Mouse (Mus musculus) G1E (cell line): ENCODE data around the gene Slc17a4. TPM values are rescaled to one million over a fixed set of nuclear protein-coding genes. Genes with fewer than 3 reads are reported as not detected.

Experiments
- ATAC-seq: 2 replicates; pipeline ENCODE4 v1.8.0; 2016; ENCODE audit warnings: mild to moderate bottlenecking; ENCODE audit not compliant: insufficient number of reproducible peaks, poor library complexity, low FRiP score, severe bottlenecking; ENCODE audit errors: extremely low read depth
- DNase-seq: peaks from one replicate; pipeline ENCODE4 v3.0.0; 2012; ENCODE audit warnings: low spot score
- H3K27me3 ChIP-seq: 2 replicates; pipeline ENCODE4 v1.6.1; 2012; ENCODE audit warnings: mild to moderate bottlenecking, low read length, inconsistent platforms; ENCODE audit not compliant: insufficient read depth
- H3K36me3 ChIP-seq: replicated peaks from 2 replicates; pipeline ENCODE3; 2012; ENCODE audit warnings: mild to moderate bottlenecking, inconsistent platforms
- H3K4me1 ChIP-seq: 2 replicates; pipeline ENCODE4 v1.6.1; 2012; ENCODE audit warnings: low read depth, low read length, inconsistent platforms, mixed read lengths; ENCODE audit not compliant: insufficient read depth
- H3K4me3 ChIP-seq: 2 replicates; pipeline ENCODE4 v1.5.1; 2012; ENCODE audit warnings: low read depth, mild to moderate bottlenecking, inconsistent platforms, low read length, moderate library complexity, mixed read lengths
- H3K9me3 ChIP-seq: replicated peaks from 2 replicates; pipeline ENCODE4 v1.6.1; 2012; ENCODE audit warnings: inconsistent platforms
- CTCF ChIP-seq: IDR thresholded peaks from 2 replicates; pipeline ENCODE4 v1.5.1; 2012; ENCODE audit warnings: low read depth, low read length, inconsistent platforms, mixed read lengths
- GATA1 ChIP-seq: IDR thresholded peaks from 2 replicates; pipeline ENCODE4 v1.6.1; 2012; ENCODE audit warnings: borderline replicate concordance, low read length, inconsistent platforms, mixed read lengths
- GATA2 ChIP-seq: IDR thresholded peaks from 2 replicates; pipeline ENCODE4 v1.6.1; 2012; ENCODE audit warnings: low read depth, low read length, inconsistent platforms, borderline replicate concordance
- POLR2AphosphoS5 ChIP-seq: IDR thresholded peaks from 2 replicates; pipeline ENCODE4 v1.6.1; 2012; ENCODE audit warnings: low read depth, low read length, inconsistent platforms; ENCODE audit not compliant: insufficient replicate concordance
- TAL1 ChIP-seq: conservative IDR thresholded peaks from 2 replicates; pipeline ENCODE4 v1.6.1; 2012; ENCODE audit warnings: low read depth, low read length, inconsistent platforms, mixed read lengths
- polyA plus RNA-seq: library from polyadenylated mRNA; stranded (reverse); fragments of >175 nt; gene quantifications from 2 replicates; pipeline ENCODE4 v1.2.3, GENCODE M21; 2012
- total RNA-seq, 2 experiments: library from RNA; stranded (forward) in 1 of 2; stranded (reverse) in 1 of 2; fragments of 200-1000 nt in 1 of 2; fragments of >200 nt in 1 of 2; fragmentation: Nextera tagmentation in 1 of 2; gene quantifications; 2 replicates each; pipeline ENCODE4 v1.2.3; 2014 to 2017

Gene Slc17a4
- total and polyA plus RNA-seq, 3 experiments, result 0.27 TPM; not detected in 2

- no peaks in the 10 kb centered on the region for H3K4me1 ChIP-seq
- DNase-seq, result no peak
- no peak overlapping the region for H3K4me3 ChIP-seq
- no peaks in the 10 kb centered on the region for H3K36me3 ChIP-seq
- H3K9me3 ChIP-seq, result no peaks in the 10 kb centered on the region
- peaks cover 2% of the 10 kb centered on the region; the same call in 1 of the 2 replicates for H3K27me3 ChIP-seq
- ATAC-seq, result no peak
- TF ChIP-seq GATA2 (no peak), TAL1 (no peak), POLR2AphosphoS5 (no peak), GATA1 (no peak), CTCF (no peak)
Observed at GRCm38 (mm10) chr13:23879636-23880035, 35.2 kb downstream of the Slc17a4 start.

GRCm38 (mm10) chr13:23879106-23879505, 35.7 kb downstream of the Slc17a4 start:
- H3K4me3 ChIP-seq, result no peak overlapping the region
- no peaks in the 10 kb centered on the region for H3K4me1 ChIP-seq
- ATAC-seq (no peak), DNase-seq (no peak)
- peaks cover 2% of the 10 kb centered on the region; the same call in 1 of the 2 replicates for H3K27me3 ChIP-seq
- H3K9me3 ChIP-seq, result no peaks in the 10 kb centered on the region
- TF ChIP-seq GATA1 (no peak), CTCF (no peak), TAL1 (no peak), POLR2AphosphoS5 (no peak), GATA2 (no peak)
- H3K36me3 ChIP-seq, result no peaks in the 10 kb centered on the region

GRCm38 (mm10) chr13:23873141-23873540, 41.7 kb downstream of the Slc17a4 start:
- Histone ChIP-seq H3K27me3 (peaks cover 4% of the 10 kb centered on the region; the same call in 1 of the 2 replicates), H3K36me3 (no peaks in the 10 kb centered on the region), H3K4me1 (no peaks in the 10 kb centered on the region), H3K9me3 (no peaks in the 10 kb centered on the region), H3K4me3 (no peak overlapping the region)
- ATAC-seq, result no peak
- no peak for DNase-seq
- no peak for TF ChIP-seq TAL1
- no peak for TF ChIP-seq CTCF
- TF ChIP-seq POLR2AphosphoS5, result no peak
- TF ChIP-seq GATA1, result no peak
- no peak for TF ChIP-seq GATA2

- Histone ChIP-seq H3K4me1 (no peaks in the 10 kb centered on the region), H3K9me3 (no peaks in the 10 kb centered on the region), H3K4me3 (no peak overlapping the region), H3K27me3 (peaks cover 2% of the 10 kb centered on the region; the same call in 1 of the 2 replicates), H3K36me3 (no peaks in the 10 kb centered on the region)
- DNase-seq (no peak), ATAC-seq (no peak)
- TF ChIP-seq CTCF (no peak), GATA1 (no peak), GATA2 (no peak), POLR2AphosphoS5 (no peak), TAL1 (no peak)
Observed at GRCm38 (mm10) chr13:23869996-23870395, 44.8 kb downstream of the Slc17a4 start.

GRCm38 (mm10) chr13:23868790-23869533, 45.8 kb downstream of the Slc17a4 start:
- no peaks in the 10 kb centered on the region for H3K36me3 ChIP-seq
- ATAC-seq (no peak), DNase-seq (no peak)
- no peak overlapping the region for H3K4me3 ChIP-seq
- no peak for TF ChIP-seq CTCF
- TF ChIP-seq TAL1, result no peak
- no peak for TF ChIP-seq POLR2AphosphoS5
- no peak for TF ChIP-seq GATA1
- TF ChIP-seq GATA2, result no peak
- peaks cover 2% of the 10 kb centered on the region; the same call in 1 of the 2 replicates for H3K27me3 ChIP-seq
- no peaks in the 10 kb centered on the region for H3K9me3 ChIP-seq
- H3K4me1 ChIP-seq, result no peaks in the 10 kb centered on the region

GRCm38 (mm10) chr13:23867405-23867804, 47.4 kb downstream of the Slc17a4 start, which contains the start of gene Slc17a1:
Gene Slc17a1 (plus strand): TSS chr13:23867750.
- Histone ChIP-seq H3K9me3 (no peaks in the 10 kb centered on the region), H3K4me3 (no peak within 1 kb of the TSS), H3K36me3 (no peaks in the 10 kb centered on the region), H3K4me1 (no peaks in the 10 kb centered on the region), H3K27me3 (peaks cover 2% of the 10 kb centered on the region; the same call in 1 of the 2 replicates)
- no peak for ATAC-seq
- no peak for TF ChIP-seq POLR2AphosphoS5
- no peak for TF ChIP-seq GATA2
- no peak for TF ChIP-seq TAL1
- TF ChIP-seq CTCF, result no peak
- no peak for TF ChIP-seq GATA1
- no peak for DNase-seq
